Mouse (Mus musculus): ENCODE results near the gene Tph1. TPM values are rescaled to one million over a fixed set of nuclear protein-coding genes. Genes with fewer than 3 reads are reported as not detected.

The Tph1 gene
- total RNA-seq, 2 experiments from 2014 or later, result 0.07 TPM; not detected in 1

GRCm38 (mm10) chr7:46648431-46649140 lies 23.8 kb downstream of the Tph1 start:
- DNase-seq, result no peak

- DNase-seq, result peak; percentile 18 to 21
Measured at GRCm38 (mm10) chr7:46643172-46643571, 29.2 kb downstream of the Tph1 start.

DNA sequence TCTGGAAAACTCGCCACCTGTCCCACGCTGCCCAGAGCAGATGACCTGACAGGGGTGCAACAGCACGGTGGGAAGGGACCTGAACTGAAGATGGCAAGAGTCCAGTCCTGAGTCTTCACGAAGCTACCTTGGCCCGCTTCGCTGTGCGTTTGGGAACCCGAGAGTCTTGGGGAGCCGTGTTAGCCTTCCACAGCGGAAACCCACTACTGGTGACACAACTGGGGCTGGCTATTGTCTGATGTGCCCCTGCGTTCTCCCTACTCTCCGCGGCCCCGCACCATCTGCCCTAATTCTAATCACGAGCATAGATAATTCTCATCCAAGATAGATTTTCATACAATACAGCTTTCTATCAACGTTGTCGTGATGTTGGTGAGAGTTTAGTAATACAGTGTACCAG lies 32.3 kb downstream of the Tph1 start:
- DNase-seq, result no peak

GRCm38 (mm10) chr7:46639692-46640031 lies 32.7 kb downstream of the Tph1 start, which contains the start of gene Sergef:
Sergef (minus strand) TSS chr7:46639807.
- DNase-seq, result peak; percentile 96 to 97

DNA sequence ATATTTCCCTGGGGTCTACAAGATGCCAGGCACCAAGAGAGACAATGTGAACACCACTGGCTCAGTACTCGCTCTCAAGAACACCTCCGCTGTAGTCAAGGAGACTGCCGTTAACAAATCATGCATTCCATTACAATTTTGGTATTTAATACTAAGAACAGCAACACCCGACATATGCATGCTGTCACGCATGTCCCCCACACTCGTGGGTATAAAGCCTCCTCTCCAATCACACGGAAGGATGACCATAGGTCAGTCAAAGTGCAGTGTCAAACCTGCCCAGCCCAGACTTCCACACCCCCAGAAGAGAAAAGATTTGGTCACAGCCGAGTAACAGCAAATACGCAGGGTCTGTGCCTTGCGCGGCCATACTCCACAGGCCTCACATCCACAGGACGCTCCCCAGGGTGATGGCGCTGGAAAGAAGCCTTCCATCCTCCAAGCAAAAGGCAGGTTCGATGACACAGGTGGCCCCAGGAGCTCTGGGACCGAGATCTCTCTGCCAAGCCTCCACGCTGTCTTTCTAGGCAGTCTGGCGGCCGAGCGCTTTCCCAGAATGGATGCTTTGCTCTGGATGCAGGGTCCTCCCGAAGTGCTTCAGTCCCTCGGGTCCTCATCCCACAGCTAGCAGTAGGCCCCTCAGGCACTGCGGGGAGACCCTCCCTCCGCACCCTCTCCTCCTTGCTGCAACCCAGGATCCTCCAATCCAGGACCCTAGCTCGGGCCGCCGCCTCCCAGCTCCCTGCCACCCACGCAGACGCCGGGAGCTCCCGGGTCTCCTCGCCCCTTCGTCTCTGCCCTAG lies 33.2 kb downstream of the Tph1 start:
- no peak for DNase-seq

- peak; percentile 73 to 80 for DNase-seq
Measured at GRCm38 (mm10) chr7:46628375-46628975, 43.9 kb downstream of the Tph1 start.

GRCm38 (mm10) chr7:46623979-46624378 lies 48.4 kb downstream of the Tph1 start:
- no peak for DNase-seq

GRCm38 (mm10) chr7:46618416-46619110 lies 53.8 kb downstream of the Tph1 start:
- no peak for DNase-seq

DNA sequence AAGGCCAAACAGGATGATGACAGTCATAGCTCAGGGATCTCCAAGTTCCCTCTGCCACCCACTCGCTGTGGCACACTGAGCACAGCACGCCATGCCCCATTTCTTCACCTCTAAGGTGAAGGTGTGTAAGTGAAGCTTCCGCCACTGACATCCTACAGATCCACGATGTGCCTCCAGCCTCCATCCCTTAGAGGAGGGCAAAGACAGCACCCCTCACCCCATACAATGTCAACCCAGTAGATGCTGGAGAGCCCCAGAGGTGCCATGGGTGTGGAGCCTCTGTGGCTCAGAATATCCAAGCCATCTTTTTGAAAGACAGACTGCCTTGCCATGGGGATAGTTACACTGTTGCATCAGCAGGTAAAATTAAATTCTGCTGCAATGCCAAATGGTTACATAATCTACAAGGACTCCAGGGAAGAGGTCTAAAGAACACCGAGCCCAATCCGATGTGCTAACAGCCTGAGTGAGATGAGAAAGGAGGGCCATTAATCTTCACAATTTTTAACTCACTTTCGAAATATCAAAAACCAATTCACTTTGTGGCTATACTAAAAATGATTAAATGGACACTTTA lies 55.8 kb downstream of the Tph1 start:
- no peak for DNase-seq

DNA sequence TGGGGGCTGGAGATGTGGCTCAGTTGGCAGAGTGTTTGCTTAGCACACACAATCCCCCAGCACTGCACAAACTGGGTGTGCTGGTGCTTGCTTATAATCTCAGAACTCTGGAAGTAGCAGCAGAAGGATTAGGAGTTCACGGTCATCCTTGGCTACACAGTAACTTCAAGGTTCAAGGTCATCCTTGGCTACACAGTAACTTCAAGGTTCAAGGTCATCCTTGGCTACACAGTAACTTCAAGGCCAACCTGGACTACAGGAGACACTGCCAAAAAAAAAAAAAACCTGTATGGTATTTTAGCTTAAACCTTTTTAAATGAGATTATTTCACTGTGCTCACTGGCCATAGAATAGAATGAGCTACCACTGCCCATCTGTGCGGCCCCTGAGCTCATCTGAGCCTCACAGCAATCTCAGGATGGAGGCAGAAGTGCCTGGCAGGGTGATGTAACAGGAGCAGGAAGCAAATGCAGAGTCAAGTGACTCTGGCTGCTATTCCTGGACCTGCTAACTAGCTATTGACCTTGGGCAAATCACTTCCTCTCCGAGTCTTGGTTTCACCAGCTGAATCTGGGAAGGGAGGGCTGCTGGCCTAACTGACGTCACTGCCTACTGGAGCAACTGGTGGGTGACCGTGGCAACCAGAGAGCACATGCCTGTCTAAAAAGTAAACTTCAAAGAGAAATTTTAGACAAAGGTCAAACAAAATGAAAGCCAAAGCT lies 56.9 kb downstream of the Tph1 start:
- DNase-seq, result peak; percentile 80 to 86

DNA sequence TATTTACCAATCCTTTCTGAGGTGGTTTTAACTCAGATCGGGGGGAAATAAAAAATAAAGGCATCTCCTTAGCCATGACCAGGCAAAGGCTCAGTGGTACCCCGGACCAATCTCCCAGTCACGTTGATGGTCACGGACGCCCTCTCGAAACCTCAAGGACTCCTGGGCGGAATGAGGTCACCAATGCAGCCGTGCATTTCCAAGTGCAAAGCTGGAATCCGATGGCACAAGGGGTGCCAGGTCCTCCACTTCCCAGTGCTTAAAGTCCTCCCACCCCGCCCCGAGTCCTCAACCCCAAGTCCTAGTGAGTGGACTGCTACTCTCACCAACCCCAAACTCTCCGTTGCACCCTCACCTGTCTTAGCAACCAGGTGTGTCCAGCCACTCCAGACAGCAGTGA lies 58.1 kb downstream of the Tph1 start:
- DNase-seq, result peak; percentile 63 to 64

GRCm38 (mm10) chr7:46613091-46613490 lies 59.2 kb downstream of the Tph1 start:
- DNase-seq, result peak; percentile 48 to 55

DNA sequence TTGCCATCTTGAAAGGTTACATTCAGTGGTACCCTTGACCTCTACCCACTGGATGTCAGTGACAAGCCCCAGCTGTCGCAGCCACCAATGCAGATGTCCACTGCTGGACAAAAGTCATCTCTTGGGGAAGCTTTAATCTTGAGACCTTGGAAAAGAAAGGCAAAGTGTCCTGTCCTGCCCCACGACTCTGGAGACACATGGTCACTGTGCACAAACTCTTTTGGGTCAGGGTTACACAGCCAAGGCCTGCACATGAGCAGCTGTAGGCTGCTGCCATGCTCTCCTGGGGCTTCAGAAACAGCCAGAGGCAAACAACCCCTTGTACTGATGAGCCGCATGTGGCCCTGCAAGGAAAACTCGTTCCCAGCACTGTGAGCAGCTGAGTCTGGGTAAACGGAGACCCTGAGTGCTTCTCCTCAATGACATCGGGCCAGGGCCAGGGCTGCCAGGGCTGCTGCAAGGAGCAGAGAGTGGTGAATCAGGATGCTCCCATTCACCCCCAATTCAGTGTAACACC lies 59.9 kb downstream of the Tph1 start:
- DNase-seq, result peak; percentile 46 to 53

GRCm38 (mm10) chr7:46611970-46612369 lies 60.4 kb downstream of the Tph1 start:
- DNase-seq, result peak; percentile 60 to 78

GRCm38 (mm10) chr7:46609317-46609716 lies 63.0 kb downstream of the Tph1 start:
- DNase-seq, result no peak

- DNase-seq, result peak; percentile 45 to 66
Measured at GRCm38 (mm10) chr7:46607428-46608055, 64.8 kb downstream of the Tph1 start.

GRCm38 (mm10) chr7:46607031-46607426 lies 65.3 kb downstream of the Tph1 start:
- DNase-seq, result no peak

- DNase-seq, result peak; percentile 80 to 87
Measured at GRCm38 (mm10) chr7:46606391-46607030, 65.8 kb downstream of the Tph1 start.

- DNase-seq, result peak; percentile 28 to 37
Measured at GRCm38 (mm10) chr7:46603051-46603450, 69.3 kb downstream of the Tph1 start.

- no peak for DNase-seq
Measured at GRCm38 (mm10) chr7:46602079-46602478, 70.3 kb downstream of the Tph1 start.

Data from adrenal gland, postnatal 36 days (tissue).